Mouse (Mus musculus) forebrain, embryonic 11.5 days (tissue): ENCODE data around the gene Hnrnpl. TPM values are rescaled to one million over a fixed set of nuclear protein-coding genes. Genes with fewer than 3 reads are reported as not detected.

Experiments
- ATAC-seq: fragments of 200-750 bp; cut with Nextera tagmentation; replicated peaks from 2 replicates; pipeline ENCODE4 v1.8.0; 2017; ENCODE audit warnings: moderate TSS enrichment; ENCODE audit not compliant: low FRiP score
- DNase-seq: peaks from one replicate; pipeline ENCODE4 v3.0.0-alpha.2; 2017; ENCODE audit warnings: low spot score
- H3K27ac ChIP-seq: fragments of 300-500 bp; sonication (generic); 2 replicates; pipeline ENCODE4 v1.5.1; 2014; ENCODE audit warnings: low read depth, low read length
- H3K27me3 ChIP-seq: fragments of 300-500 bp; sonication (generic); 2 replicates; pipeline ENCODE4 v1.6.1; 2014; ENCODE audit warnings: mild to moderate bottlenecking, low read length, mixed read lengths; ENCODE audit not compliant: control insufficient read depth, insufficient read depth
- H3K36me3 ChIP-seq: fragments of 300-500 bp; sonication (generic); 2 replicates; pipeline ENCODE4 v1.6.1; 2014; ENCODE audit warnings: mild to moderate bottlenecking, low read length, moderate library complexity, mixed read lengths; ENCODE audit not compliant: control insufficient read depth, insufficient read depth
- H3K4me1 ChIP-seq: fragments of 300-500 bp; sonication (generic); replicated peaks from 2 replicates; pipeline ENCODE4 v1.6.1; 2014; ENCODE audit warnings: low read length, mixed read lengths; ENCODE audit not compliant: control insufficient read depth, insufficient read depth
- H3K4me2 ChIP-seq: fragments of 300-500 bp; sonication (generic); 2 replicates; pipeline ENCODE4 v1.6.1; 2014; ENCODE audit warnings: low read depth, mild to moderate bottlenecking, low read length, moderate library complexity, mixed read lengths; ENCODE audit not compliant: severe bottlenecking
- H3K4me3 ChIP-seq: fragments of 300-500 bp; sonication (generic); 2 replicates; pipeline ENCODE4 v1.5.1; 2014; ENCODE audit warnings: low read depth, low read length
- H3K9ac ChIP-seq: fragments of 300-500 bp; sonication (generic); 2 replicates; pipeline ENCODE4 v1.6.1; 2014; ENCODE audit warnings: low read length
- H3K9me3 ChIP-seq: fragments of 300-500 bp; sonication (generic); 2 replicates; pipeline ENCODE4 v1.6.1; 2016; ENCODE audit warnings: low read length, mixed read lengths; ENCODE audit not compliant: control insufficient read depth
- WGBS: fragments of 180-500 bp; shearing (Covaris S2); extraction: QIAGEN DNeasy Blood & Tissue Kit; methylation state at CpG from one replicate; pipeline ENCODE4 v1.1.7; 2014; 5-methylcytosine and 5-hydroxymethylcytosine counted together
- polyA plus RNA-seq: library from polyadenylated mRNA; unstranded; fragments of >200 nt; fragmentation: Nextera tagmentation; extraction: Ambion mirVana; gene quantifications from 2 replicates; pipeline ENCODE4 v1.2.1, GENCODE M21; 2014

Gene Hnrnpl
- polyA plus RNA-seq = 338 and 382 TPM in 2 replicates

GRCm38 (mm10) chr7:28808221-28808941, at the start of gene Hnrnpl:
Gene Hnrnpl (plus strand): TSS chr7:28808541.
- no peaks in the 10 kb centered on the region for H3K9me3 ChIP-seq
- ATAC-seq (peak; percentile 4; the same call in 1 of the 2 replicates), DNase-seq (no peak)
- peaks cover 19% of the 10 kb centered on the region; the same call in 1 of the 2 replicates for H3K4me1 ChIP-seq
- WGBS = 5% methylated on average over 35 of the region's 35 CpGs
- peak within 1 kb of the TSS; percentile 88 for H3K9ac ChIP-seq
- peaks cover 2% of the 10 kb centered on the region for H3K36me3 ChIP-seq
- H3K27me3 ChIP-seq = no peaks in the 10 kb centered on the region
- peak within 1 kb of the TSS; percentile 97 for H3K4me2 ChIP-seq
- H3K4me3 ChIP-seq = peak within 1 kb of the TSS; percentile 92
- H3K27ac ChIP-seq = peak within 1 kb of the TSS; percentile 98

- no peaks in the 10 kb centered on the region for H3K9me3 ChIP-seq
- H3K27ac ChIP-seq = no peak overlapping the region
- 77% methylated on average over 13 of the region's 13 CpGs for WGBS
- H3K27me3 ChIP-seq = no peaks in the 10 kb centered on the region
- no peak overlapping the region for H3K9ac ChIP-seq
- ATAC-seq = no peak
- H3K4me2 ChIP-seq = no peak overlapping the region
- DNase-seq = no peak
- H3K36me3 ChIP-seq = no peaks in the 10 kb centered on the region
- H3K4me1 ChIP-seq = 0 out of 2 replicates have a peak, but pooled peaks cover 2% of the 10 kb centered on the region
- H3K4me3 ChIP-seq = no peak overlapping the region
These were observed 49.7 kb upstream of the Hnrnpl start for GRCm38 (mm10) chr7:28758623-28759022.

GRCm38 (mm10) chr7:28761907-28762306, 46.4 kb upstream of the Hnrnpl start:
- DNase-seq = no peak
- H3K36me3 ChIP-seq = no peaks in the 10 kb centered on the region
- H3K9ac ChIP-seq = no peak overlapping the region
- H3K4me1 ChIP-seq = no peaks in the 10 kb centered on the region
- H3K4me2 ChIP-seq = no peak overlapping the region
- H3K27me3 ChIP-seq = no peaks in the 10 kb centered on the region
- ATAC-seq = no peak
- H3K9me3 ChIP-seq = no peaks in the 10 kb centered on the region
- H3K4me3 ChIP-seq = no peak overlapping the region
- H3K27ac ChIP-seq = no peak overlapping the region
- 90% methylated on average over 9 of the region's 9 CpGs for WGBS

GRCm38 (mm10) chr7:28765211-28765610, 43.1 kb upstream of the Hnrnpl start:
- DNase-seq = no peak
- Histone ChIP-seq H3K36me3 (no peaks in the 10 kb centered on the region), H3K9ac (no peak overlapping the region), H3K9me3 (no peaks in the 10 kb centered on the region), H3K4me2 (peak overlapping the region; percentile 77; the same call in 1 of the 2 replicates), H3K27me3 (no peaks in the 10 kb centered on the region), H3K4me3 (peak overlapping the region; percentile 81; the same call in 1 of the 2 replicates), H3K4me1 (peaks cover 4% of the 10 kb centered on the region), H3K27ac (no peak overlapping the region)
- no peak for ATAC-seq
- 85% methylated on average over 6 of the region's 6 CpGs for WGBS

- Histone ChIP-seq H3K4me1 (peaks cover 4% of the 10 kb centered on the region), H3K27ac (no peak within 1 kb of the TSS), H3K9me3 (no peaks in the 10 kb centered on the region), H3K36me3 (no peaks in the 10 kb centered on the region), H3K27me3 (no peaks in the 10 kb centered on the region), H3K4me3 (peak within 1 kb of the TSS; percentile 81), H3K4me2 (peak within 1 kb of the TSS; percentile 77), H3K9ac (peak within 1 kb of the TSS; percentile 69)
- ATAC-seq = peak; percentile 99
- under 1% methylated on average over 45 of the region's 45 CpGs for WGBS
- peak; percentile 96 for DNase-seq
These were observed 42.0 kb upstream of the Hnrnpl start, which contains the start of gene Sirt2 for GRCm38 (mm10) chr7:28766173-28766879. Gene Sirt2 (plus strand): TSS chr7:28766735.

DNA sequence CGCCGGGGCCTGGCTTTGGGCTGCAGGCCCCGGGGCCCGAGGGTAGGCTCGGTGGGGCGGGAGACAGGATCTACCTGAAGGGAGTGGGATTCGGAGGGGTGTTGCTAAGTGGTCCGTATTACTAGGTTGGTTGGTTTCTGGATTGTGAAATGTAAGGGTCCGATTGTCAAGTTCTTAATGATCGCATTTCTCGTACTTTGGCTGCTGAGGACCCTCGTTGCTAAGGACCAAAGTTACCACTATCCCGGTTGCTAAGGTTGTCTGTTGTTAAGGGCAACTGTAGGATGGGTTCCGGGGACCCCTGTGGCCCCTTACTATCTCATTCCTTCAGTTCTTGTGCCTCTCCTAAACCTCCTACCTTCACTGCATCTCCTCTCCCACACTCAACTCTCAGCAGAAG, 41.4 kb upstream of the Hnrnpl start:
- ATAC-seq (no peak; the same call in 1 of the 2 replicates), DNase-seq (no peak)
- WGBS = 4% methylated on average over 14 of the region's 14 CpGs

DNA sequence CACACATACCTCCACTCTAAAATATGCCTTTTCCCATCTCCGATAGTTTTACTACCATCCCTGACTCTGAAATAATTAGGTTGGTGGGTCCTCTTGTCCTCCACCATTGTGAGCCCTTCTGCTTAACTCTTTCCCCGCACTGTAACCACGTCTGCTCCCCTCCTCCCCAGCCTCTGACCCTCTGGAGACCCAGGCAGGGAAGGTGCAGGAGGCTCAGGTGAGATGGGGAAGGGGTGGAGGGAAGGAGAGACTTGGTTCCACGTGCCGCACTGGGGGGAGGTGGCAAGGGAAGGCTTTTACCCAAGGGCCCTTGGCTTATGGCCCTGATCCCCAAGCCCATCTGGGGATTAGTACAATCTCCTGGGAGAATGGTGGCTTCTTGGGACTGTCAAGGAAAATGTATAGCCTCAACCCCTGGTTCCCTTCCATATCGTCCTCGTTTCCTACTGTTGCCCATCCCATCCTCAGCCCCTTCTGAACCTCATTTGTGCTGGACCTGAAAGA, 40.8 kb upstream of the Hnrnpl start, which contains the start of gene Nfkbib:
TSS of gene Nfkbib (minus strand) at position 51 of the 504 bp plus-strand sequence.
- H3K4me1 ChIP-seq = peaks cover 4% of the 10 kb centered on the region
- H3K27me3 ChIP-seq = no peaks in the 10 kb centered on the region
- H3K36me3 ChIP-seq = no peaks in the 10 kb centered on the region
- no peak within 1 kb of the TSS for H3K27ac ChIP-seq
- H3K4me3 ChIP-seq = peak within 1 kb of the TSS; percentile 81
- DNase-seq (no peak), ATAC-seq (no peak)
- peak within 1 kb of the TSS; percentile 68 for H3K4me2 ChIP-seq
- no peaks in the 10 kb centered on the region for H3K9me3 ChIP-seq
- 65% methylated on average over 7 of the region's 7 CpGs for WGBS
- peak within 1 kb of the TSS; percentile 69 for H3K9ac ChIP-seq

More for the DNA sequence above, 41.4 kb upstream of the Hnrnpl start:
- H3K4me3 ChIP-seq = peak overlapping the region; percentile 81
- no peaks in the 10 kb centered on the region for H3K9me3 ChIP-seq
- peak overlapping the region; percentile 69 for H3K9ac ChIP-seq
- H3K4me1 ChIP-seq = peaks cover 4% of the 10 kb centered on the region
- no peak overlapping the region for H3K27ac ChIP-seq
- no peaks in the 10 kb centered on the region for H3K36me3 ChIP-seq
- peak overlapping the region; percentile 68 for H3K4me2 ChIP-seq
- no peaks in the 10 kb centered on the region for H3K27me3 ChIP-seq

- no peak for DNase-seq
- Histone ChIP-seq H3K4me1 (peaks cover 4% of the 10 kb centered on the region), H3K27ac (no peak overlapping the region), H3K9ac (no peak overlapping the region), H3K4me2 (no peak overlapping the region), H3K9me3 (no peaks in the 10 kb centered on the region), H3K4me3 (no peak overlapping the region), H3K27me3 (no peaks in the 10 kb centered on the region), H3K36me3 (no peaks in the 10 kb centered on the region)
- WGBS = 94% methylated on average over 9 of the region's 9 CpGs
- no peak for ATAC-seq
These were observed 38.9 kb upstream of the Hnrnpl start for GRCm38 (mm10) chr7:28769414-28769958.
